Mouse (Mus musculus): ENCODE data around the gene Hist1h4d.
"Not testable (repeated sequence)": the region's sequence is repeated elsewhere in the genome, so short reads cannot be mapped to it uniquely, and the experiment has no call there.

Hist1h4d gene

DNA sequence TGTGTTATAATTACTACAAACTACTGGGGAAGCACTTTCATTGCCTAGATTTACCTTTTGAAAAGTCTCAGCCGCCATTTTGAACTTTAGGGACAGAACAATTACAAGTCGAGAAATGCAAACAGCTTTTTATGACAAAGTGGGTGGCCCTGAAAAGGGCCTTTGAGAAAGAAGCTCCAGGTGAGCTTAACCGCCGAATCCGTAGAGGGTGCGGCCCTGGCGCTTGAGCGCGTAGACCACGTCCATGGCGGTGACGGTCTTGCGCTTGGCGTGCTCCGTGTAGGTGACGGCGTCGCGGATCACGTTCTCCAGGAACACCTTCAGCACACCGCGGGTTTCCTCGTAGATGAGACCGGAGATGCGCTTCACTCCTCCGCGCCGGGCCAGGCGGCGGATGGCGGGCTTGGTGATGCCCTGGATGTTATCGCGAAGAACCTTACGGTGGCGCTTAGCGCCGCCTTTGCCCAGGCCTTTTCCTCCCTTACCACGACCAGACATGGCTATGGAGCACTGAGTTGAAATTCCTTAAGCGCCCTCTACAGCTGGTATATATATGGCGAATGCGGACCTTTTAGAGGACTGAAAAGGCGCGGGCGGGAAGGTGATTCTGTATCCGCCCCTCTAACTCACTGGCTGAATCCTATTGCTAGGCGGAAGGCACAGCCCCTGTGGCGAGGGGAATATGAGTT, 30.1 kb upstream of the Hist1h4d start, which contains the start of gene Hist1h4f:
TSS of gene Hist1h4f (minus strand) at position 503 of the 689 bp plus-strand sequence.
- peak; percentile 95 for DNase-seq (ENCODE audit: low read depth, low spot score)

DNA sequence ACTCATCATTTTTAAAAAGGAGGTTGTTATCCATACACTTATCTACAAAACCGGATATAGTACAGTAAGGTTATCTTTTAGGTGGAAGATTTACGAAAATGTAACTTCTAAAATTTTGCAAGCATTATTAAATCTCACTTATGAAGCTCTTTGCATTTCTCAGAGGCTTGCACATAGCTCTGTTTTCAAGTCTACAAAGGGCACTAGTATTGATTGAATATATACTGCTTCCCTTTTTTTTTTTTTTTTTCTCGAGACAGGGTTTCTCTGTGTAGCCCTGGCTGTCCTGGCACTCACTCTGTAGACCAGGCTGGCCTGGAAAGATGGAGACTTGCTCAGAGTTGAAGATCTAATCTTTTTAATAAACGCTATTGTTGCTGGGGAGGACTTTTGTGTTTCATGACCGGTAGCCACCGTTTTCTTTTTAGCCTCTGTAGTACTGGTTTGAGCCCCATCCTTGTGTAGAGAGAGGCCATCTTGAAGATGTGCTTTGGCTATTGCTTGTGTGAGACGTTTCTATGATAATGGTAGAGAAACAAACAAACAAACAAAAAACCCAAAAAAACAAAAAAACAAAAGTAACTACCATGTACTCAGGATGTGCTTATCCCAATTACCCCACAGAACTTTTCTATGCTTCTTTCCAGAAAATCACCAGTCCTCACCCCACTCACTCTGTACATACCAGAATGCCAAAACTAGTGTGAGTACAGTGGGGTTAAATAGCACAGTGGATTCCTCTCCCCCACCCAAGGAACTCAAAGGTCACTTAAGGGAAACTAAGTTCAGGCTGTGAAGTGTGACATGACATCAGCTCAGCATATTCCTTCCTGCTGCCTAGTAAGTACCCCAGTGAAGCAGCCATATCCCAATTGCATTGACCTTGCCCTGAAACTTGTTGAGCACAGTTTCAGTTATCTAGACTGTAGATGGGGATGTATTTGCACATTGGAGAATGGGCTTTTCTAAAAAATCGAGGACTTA, 29.2 kb upstream of the Hist1h4d start:
- DNase-seq (ENCODE audit: low read depth, low spot score): no peak

DNA sequence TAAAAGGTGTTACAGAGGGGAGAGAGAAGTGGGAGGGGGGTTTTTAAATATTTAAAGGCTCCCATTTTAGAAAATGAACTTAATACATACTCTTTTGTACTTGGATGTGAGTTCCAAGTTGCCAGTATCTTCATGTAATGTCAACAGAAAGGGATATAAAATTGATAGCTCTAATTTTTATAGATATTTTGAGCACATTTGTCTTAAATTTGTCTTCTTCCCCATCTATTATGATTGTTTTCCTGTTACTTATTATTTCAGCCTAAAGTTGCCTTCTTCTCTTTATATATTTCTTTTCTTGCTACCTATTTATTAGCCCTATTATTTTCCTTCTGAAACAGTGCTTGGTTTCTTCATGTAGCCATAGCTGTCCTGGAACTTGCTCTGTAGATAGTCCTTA, 28.4 kb upstream of the Hist1h4d start, which contains the start of gene Hist1h1d:
TSS of gene Hist1h1d (plus strand) at position 301 of the 400 bp plus-strand sequence.
- DNase-seq (ENCODE audit: low read depth, low spot score): no peak

DNA sequence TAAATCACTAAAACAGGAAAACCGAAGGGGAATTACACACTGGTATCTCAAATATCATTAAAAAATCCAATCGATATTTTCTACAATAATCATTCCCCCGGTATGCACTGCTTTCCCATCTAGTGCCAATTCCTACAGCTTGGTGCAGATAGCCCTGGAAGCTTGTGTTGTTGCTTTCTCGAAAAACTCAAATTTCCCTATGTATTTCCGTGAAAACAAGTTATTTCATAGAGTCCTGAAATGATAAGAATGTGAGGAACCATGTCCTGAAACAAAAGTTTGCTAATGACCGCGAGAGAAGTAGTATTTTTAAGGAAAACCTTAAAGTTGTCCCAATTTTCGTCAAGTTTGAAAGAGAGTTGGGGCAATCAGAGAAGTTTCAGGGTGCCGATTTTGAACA, 27.0 kb upstream of the Hist1h4d start:
- DNase-seq (ENCODE audit: low read depth, low spot score): no peak

DNA sequence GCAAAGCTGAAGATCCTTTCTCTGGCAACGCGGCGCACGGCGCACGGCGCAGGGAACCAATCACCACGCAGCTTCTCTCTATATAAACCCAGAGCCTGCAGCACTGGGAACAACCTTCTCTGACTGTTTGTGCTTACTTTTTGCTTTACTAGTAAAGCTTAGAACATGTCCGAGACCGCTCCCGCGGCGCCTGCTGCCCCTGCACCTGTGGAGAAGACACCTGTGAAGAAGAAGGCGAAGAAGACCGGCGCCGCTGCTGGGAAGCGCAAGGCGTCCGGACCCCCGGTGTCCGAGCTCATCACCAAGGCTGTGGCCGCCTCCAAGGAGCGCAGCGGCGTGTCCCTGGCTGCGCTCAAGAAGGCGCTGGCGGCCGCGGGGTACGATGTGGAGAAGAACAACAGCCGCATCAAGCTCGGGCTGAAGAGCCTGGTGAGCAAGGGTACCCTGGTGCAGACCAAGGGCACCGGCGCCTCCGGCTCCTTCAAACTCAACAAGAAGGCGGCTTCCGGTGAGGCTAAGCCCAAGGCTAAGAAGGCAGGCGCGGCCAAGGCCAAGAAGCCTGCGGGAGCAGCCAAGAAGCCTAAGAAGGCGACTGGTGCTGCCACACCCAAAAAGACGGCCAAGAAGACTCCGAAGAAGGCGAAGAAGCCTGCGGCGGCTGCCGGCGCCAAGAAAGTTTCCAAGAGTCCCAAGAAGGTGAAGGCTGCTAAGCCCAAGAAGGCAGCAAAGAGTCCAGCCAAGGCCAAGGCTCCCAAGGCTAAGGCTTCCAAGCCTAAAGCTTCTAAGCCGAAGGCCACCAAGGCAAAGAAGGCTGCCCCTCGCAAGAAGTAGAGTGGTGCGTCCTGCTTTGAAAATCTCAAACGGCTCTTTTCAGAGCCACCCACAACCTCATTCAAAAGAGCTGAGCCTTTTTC, 26.2 kb upstream of the Hist1h4d start:
- DNase-seq (ENCODE audit: low read depth, low spot score): peak; percentile 88

DNA sequence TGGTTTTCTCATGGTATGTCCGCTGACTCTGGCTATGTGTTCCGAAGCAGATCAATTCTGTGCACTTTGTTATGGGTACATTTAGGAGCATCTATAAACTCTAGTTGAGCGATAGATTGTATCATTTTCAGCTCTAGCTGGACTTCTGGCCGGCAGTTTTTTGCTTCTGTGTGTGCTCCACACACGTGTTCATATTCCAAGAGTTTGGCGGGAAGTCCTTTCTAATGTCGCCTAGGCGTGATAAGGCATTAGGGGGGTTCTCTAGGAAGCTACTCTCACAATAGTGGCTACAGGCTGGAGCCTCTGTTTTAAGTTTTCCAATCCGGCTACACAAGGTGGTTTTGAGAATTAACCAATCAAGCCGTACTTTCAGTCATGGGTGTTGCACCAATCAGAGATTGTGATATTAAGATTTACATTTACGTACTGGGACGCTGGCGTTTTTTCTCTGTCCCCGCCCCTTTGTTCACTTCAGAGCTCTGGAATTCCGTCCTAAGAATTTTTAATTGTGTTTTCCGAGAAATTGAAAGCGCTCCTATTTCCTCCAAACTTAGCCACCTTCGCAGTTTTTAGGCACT, 25.5 kb upstream of the Hist1h4d start:
- peak; percentile 92 for DNase-seq (ENCODE audit: low read depth, low spot score)

DNA sequence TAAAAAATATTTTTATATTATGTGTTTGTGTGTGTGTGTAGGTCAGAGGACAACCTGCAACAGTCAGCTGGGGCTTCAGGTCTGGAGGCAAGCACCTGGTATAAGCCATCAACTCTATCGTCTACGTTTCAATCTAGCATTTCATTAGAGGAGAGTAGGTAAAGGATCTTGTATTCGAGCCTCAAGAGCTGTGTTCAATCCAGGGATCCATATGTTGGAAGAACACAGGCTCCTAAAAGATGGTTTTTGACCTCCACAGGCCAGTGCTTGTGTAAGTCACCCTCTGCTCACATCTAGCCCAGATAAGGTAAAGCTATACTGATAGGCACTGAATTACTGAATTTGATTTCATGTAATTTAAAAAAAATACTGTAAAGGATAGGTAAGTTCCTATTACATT, 24.5 kb upstream of the Hist1h4d start:
- DNase-seq (ENCODE audit: low read depth, low spot score): no peak

DNA sequence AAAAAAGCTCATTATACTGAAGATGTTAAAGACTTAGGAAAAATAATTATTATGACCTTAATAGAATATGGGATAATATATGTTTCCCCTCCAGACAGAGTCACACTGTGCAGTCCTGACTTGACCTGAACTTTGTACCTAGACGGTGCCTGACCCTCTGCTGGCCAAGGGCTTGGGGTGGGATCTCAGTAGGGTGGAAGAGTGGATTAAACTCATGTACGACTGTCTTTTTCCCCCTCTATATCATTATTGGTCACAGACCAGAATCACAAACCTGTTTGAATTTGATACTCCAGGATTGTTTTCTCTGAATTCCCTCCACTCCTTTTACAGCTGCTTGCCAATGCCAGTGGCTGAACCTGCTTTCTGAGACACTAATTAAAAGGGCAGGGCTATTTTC, 20.7 kb upstream of the Hist1h4d start:
- not testable (repeated sequence) for DNase-seq (ENCODE audit: low read depth, low spot score)

DNA sequence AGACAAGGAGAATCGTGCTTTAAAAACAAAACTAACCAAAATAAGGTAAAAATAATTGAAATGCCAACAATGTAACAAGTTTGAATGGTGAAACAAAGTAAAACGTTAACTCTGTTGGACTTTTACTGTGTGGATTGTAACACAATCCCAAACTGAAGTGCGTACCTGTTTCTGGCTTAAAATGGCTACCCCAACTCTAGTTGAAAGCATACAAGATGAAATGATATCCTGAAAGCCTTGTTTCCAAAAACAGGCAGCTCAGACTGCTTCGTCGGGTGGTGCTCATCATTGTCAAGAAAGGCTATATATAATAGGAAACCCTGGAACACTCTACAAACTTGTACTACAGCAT, 19.9 kb upstream of the Hist1h4d start:
- DNase-seq (ENCODE audit: low read depth, low spot score): not testable (repeated sequence)

DNA sequence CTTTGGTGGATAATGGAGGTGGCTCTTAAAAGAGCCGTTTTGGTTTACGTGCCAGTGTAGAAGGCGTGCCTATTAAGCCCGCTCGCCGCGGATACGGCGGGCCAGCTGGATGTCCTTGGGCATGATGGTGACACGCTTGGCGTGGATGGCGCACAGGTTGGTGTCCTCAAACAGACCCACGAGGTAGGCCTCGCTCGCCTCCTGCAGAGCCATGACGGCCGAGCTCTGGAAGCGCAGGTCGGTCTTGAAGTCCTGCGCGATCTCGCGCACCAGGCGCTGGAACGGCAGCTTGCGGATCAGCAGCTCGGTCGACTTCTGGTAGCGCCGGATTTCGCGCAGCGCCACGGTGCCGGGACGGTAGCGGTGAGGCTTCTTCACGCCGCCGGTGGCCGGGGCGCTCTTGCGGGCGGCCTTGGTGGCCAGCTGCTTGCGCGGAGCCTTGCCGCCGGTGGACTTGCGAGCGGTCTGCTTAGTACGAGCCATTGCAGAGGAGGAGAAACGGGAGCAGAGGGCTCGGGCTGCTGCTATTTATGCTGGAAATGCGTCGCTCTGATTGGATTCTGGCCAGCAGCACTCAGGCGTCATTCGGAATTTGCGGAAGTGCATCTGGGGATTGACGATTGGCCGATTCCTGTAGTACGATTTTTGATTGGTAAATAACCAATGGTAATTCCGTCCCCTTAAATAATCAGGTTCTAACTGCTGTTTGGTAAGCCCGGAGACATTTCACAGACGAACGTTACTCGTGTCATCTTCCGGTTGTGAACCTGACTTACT, 19.3 kb upstream of the Hist1h4d start, which contains the start of gene Hist1h3e:
TSS of gene Hist1h3e (minus strand) at position 487 of the 777 bp plus-strand sequence.
- peak; percentile 98 for DNase-seq (ENCODE audit: low read depth, low spot score)

DNA sequence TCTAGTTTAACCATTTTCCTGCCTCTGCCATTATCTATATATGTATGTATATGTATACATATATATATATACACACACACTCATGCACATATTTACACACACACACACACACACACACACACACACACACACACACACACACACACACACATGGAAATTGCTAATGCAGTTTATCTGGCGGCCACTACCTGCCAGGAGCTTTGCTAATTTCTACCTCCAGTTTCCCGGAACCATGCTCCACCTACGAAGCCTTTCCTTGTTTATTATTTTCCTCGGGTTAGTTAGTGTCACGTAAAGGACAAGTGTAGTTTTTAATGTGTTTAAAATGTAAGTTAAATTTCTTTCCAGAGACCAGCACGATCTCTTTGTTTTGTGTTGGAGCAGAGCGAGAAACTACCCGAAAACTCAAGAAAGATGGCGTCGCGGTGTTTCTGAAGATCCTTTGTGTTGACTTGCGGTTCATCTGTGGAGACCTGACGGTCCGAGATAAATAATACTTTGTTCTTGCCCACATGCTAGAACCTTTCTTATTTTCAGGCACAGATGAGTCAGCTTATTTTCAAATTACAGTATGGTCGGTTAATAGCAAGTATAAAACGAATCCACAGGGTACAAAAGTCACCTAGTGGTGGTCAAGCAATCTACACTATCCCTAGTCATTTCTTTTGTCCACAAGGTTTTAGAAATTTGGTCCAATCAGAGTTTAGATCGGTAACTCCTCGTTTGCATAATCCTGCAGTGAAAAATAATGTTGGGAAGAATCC, 18.5 kb upstream of the Hist1h4d start:
- peak; percentile 82 for DNase-seq (ENCODE audit: low read depth, low spot score)

DNA sequence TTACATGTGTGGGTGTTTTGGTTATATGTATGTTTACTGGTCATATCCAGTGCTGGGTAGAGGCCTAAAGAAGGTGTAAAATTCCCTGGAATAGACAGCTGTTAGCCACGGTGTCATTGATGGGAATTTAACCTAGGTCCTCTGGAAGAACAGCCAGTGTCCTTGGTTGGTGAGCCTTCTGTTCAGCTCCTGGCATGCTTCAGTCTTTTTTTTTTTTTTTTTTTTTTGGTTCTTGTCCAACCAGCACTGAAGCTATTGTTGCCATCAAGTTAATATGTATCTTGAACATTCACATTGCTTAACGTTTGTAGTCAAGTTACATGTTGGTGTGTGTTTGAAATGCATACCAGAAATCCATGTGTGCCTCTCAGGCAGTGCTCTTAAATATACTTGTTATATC, 16.9 kb upstream of the Hist1h4d start:
- DNase-seq (ENCODE audit: low read depth, low spot score): no peak

DNA sequence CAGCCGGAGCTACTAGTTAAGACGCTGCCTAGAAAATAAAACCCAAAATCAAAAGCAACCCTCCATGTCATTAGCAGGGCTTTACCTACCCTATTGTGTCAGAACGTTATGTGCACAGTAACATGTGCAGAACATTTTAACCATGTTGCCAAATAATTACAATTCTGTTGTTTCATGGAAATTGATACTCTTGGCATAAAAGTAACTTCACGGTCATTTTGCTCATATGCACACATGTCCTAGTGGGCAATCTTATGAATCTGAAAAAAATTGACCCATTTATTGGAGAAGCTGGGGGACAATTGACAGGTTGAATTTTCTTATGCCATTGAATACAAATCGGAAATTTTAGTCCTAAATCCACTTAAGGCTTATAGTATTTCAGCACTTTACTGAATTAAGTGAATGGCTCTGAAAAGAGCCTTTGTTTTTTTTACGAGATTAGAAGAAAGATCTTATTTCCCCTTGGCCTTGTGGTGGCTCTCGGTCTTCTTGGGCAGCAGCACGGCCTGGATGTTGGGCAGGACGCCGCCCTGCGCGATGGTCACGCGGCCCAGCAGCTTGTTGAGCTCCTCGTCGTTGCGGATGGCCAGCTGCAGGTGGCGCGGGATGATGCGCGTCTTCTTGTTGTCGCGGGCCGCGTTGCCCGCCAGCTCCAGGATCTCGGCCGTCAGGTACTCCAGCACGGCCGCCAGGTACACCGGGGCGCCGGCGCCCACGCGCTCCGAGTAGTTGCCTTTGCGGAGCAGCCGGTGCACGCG, 11.0 kb upstream of the Hist1h4d start:
- not testable (repeated sequence) for DNase-seq (ENCODE audit: low read depth, low spot score)

DNA sequence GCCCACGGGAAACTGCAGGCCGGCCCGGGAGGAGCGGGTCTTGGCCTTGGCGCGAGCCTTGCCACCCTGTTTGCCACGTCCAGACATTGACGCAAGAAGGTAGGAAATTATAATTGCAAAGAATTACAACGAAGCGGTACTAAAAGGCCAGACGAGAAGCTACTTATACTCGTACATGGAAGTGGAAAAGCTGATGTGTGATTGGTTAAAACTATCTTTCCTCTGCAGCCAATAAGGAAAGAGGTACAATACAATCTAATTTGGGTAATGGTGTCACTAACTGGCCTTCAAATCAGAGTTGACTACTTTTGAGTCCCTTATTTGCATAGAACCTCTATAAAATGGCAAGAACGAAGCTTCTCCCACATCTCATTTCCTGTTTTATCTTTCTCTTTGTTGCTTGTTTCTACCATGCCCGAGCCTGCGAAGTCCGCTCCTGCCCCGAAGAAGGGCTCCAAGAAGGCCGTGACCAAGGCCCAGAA, 10.3 kb upstream of the Hist1h4d start, which contains the start of the genes Hist1h2ae and Hist1h2bg:
TSS of gene Hist1h2ae (minus strand) at position 199 of the 482 bp plus-strand sequence.
TSS of gene Hist1h2bg (plus strand) at position 375 of the 482 bp plus-strand sequence.
- peak; percentile 90 for DNase-seq (ENCODE audit: low read depth, low spot score)

DNA sequence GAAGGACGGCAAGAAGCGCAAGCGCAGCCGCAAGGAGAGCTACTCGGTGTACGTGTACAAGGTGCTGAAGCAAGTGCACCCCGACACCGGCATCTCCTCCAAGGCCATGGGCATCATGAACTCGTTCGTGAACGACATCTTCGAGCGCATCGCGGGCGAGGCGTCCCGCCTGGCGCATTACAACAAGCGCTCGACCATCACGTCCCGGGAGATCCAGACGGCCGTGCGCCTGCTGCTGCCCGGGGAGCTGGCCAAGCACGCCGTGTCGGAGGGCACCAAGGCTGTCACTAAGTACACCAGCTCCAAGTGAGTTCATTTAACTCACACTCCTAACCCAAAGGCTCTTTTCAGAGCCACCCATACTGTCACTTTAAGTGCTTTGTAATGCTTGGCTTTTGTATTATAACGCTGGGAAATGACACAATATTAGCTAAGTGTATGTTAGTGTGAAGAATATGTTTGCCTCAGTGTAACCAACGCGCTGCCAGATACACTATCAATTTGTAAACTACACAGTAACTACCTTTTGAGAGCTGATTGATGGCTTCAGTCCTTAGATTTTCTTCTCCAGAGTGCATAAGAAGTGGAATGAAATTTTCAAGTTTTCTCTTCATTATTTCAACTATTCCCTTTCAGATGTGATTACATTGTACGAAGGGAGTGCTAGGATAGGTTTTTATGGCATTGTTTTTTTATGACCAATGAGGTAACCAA, 9.7 kb upstream of the Hist1h4d start:
- DNase-seq (ENCODE audit: low read depth, low spot score): not testable (repeated sequence)

DNA sequence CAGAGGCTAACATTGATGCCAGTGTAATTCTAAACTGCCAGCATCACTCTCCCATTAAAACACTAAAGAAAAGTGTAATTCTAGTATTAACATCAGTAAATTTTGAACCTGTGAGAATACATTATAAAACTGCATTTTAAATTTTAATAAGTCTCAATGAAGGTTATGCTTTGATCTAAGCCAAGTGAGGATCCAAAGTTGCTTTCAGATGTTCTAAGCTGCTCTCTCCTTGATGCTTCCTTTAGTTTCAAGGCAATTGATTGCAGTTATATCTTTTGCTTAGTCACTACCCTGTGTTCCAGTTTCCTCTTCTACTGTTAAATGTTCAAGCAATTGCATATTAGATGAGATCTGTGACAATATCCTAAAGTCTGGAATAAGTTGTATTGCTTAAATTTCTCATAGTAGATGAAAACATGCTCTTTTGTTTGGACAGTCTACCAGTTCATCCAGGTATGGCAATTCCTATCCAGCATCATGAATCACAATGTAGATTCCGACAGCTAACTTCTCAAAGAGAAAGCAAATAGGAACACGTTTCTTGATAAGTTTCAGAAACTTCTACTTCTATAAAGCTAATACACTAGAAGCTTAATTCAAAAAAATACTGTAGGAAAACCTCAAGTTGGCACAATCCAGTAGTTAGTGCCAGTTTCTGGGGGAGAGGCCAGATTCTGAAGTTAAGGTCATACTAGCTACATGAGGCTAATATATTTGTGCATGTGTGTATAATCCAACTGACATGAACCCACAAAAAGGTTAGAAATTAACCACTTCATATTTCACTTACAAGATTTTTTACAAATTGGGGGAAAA, 9.0 kb upstream of the Hist1h4d start:
- no peak for DNase-seq (ENCODE audit: low read depth, low spot score)
